14 mouse cellular contexts compared by ENCODE assay signal in the genomic region with DNA sequence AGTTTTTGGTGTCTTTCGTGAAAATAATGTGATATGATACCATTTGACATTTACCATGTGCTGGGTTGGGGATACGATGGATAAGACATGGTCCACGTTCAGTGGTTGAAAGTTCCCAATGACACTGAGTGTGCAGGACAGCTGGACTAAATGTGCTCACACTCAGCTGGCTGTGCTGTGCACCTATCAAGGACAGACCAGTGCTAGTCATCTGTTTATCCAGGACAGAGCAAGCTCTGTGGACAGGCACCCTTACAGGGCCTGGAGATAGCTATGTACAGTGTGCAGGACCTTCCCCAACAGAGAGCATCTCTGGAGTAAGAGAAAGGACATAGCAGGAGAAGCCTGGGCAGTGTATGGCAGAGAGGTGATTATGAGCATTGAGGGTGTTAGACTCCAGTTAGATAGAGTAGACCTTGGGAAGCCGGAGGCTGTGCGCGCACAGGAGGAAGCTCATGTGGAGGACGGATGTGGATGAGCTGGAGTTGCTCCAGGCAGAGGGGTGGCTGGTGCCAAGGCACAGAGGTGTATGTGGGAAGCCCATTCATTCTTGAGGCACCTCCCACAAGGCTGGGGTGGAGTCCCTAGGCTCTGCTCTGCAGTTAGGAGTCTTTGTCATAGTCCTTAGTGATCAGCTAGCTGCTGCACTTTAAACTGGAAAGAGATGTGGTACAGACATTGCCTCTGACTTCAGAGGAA. TPM values are rescaled to one million over a fixed set of nuclear protein-coding genes. Genes with fewer than 3 reads are reported as not detected.
DNase-seq lines count a peak whose midpoint lies in the region; ATAC-seq and TF ChIP-seq lines count a peak whose summit lies in the region.
"Had no signal": no experiment of that assay in that cellular context is flagged by ENCODE, and none has a peak within 500 bp of the region (broad histone marks: within the 10 kb centered on the region; RNA-seq: fewer than 3 reads in every experiment).

No protein-coding gene starts in this region.

- WGBS in kidney, adult 2 months: 73% methylated on average over 7 of the region's 7 CpGs
- WGBS in forebrain, embryonic 16.5 days: 80% methylated on average over 7 of the region's 7 CpGs

- no peak for ATAC-seq in forebrain, embryonic 16.5 days
- ATAC-seq: forebrain, embryonic 14.5 days; midbrain, embryonic 13.5 days had no signal

- H3K4me1 ChIP-seq in kidney, adult 2 months (ENCODE audit: control insufficient read depth, insufficient read depth, low read length): peaks cover 20% of the 10 kb centered on the region
- peaks cover 3% of the 10 kb centered on the region for H3K4me1 ChIP-seq in forebrain, embryonic 16.5 days (replicated peaks; ENCODE audit: control insufficient read depth, insufficient read depth, low read length)

- no peaks in the 10 kb centered on the region for H3K9me3 ChIP-seq in forebrain, embryonic 16.5 days (ENCODE audit: control insufficient read depth, low read length)
- H3K9me3 ChIP-seq: embryonic facial prominence, embryonic 13.5 days; lung, embryonic 15.5 days; midbrain, embryonic 13.5 days; neural tube, embryonic 12.5 days had no signal

- no peak overlapping the region for H3K27ac ChIP-seq in kidney, adult 2 months (ENCODE audit: insufficient read depth, low read depth, low read length)
- no peak overlapping the region for H3K27ac ChIP-seq in forebrain, embryonic 16.5 days (ENCODE audit: low read length)
- H3K27ac ChIP-seq: embryonic facial prominence, embryonic 13.5 days; lung, embryonic 15.5 days; midbrain, embryonic 13.5 days; neural tube, embryonic 12.5 days had no signal

- H3K27me3 ChIP-seq in kidney, adult 2 months (replicated peaks; ENCODE audit: control insufficient read depth, insufficient read depth, low read length): no peaks in the 10 kb centered on the region
- no peaks in the 10 kb centered on the region for H3K27me3 ChIP-seq in forebrain, embryonic 16.5 days (replicated peaks; ENCODE audit: control insufficient read depth, insufficient read depth, low read length)
- H3K27me3 ChIP-seq: embryonic facial prominence, embryonic 13.5 days; lung, embryonic 15.5 days; midbrain, embryonic 13.5 days; neural tube, embryonic 12.5 days had no signal

- no peak overlapping the region for H3K4me2 ChIP-seq in forebrain, embryonic 16.5 days (ENCODE audit: low read length)
- H3K4me2 ChIP-seq: embryonic facial prominence, embryonic 13.5 days; lung, embryonic 15.5 days; midbrain, embryonic 13.5 days; neural tube, embryonic 12.5 days had no signal

- TF ChIP-seq CTCF in kidney, adult 2 months (conservative IDR thresholded peaks at IDR 0.05; ENCODE audit: insufficient read depth, insufficient read length, low read depth, low read length): no peak

- no peaks in the 10 kb centered on the region for H3K36me3 ChIP-seq in kidney, adult 2 months (ENCODE audit: control insufficient read depth, insufficient read depth, low read length)
- H3K36me3 ChIP-seq in forebrain, embryonic 16.5 days (ENCODE audit: control insufficient read depth, insufficient read depth): no peaks in the 10 kb centered on the region
- H3K36me3 ChIP-seq: embryonic facial prominence, embryonic 13.5 days; lung, embryonic 15.5 days; midbrain, embryonic 13.5 days; neural tube, embryonic 12.5 days had no signal

- no peak overlapping the region for H3K9ac ChIP-seq in forebrain, embryonic 16.5 days (replicated peaks; ENCODE audit: low read depth, low read length)
- H3K9ac ChIP-seq: embryonic facial prominence, embryonic 13.5 days; lung, embryonic 15.5 days; midbrain, embryonic 13.5 days; neural tube, embryonic 12.5 days had no signal

- peak; percentile 63 to 82 for DNase-seq in adrenal gland, adult (ENCODE audit: inconsistent age in 2 of 2, low spot score in 1 of 2)
- DNase-seq in adrenal gland, postnatal 4 days (ENCODE audit: low spot score in 2 of 2): no peak
- peak; percentile 60 for DNase-seq in kidney, adult 2 months
- no peak for DNase-seq in kidney, adult 9 months
- peak; percentile 42 for DNase-seq in adrenal gland, postnatal 25 days
- DNase-seq in kidney, postnatal 10 days: peak; percentile 63
- no peak for DNase-seq in thymus, postnatal 0 days (ENCODE audit: low spot score)
- DNase-seq: thymus, adult 18-20 months had no signal

- H3K4me3 ChIP-seq in kidney, adult 2 months (ENCODE audit: insufficient read depth, low read depth, low read length): no peak overlapping the region
- no peak overlapping the region for H3K4me3 ChIP-seq in forebrain, embryonic 16.5 days (replicated peaks; ENCODE audit: low read length)
- H3K4me3 ChIP-seq: embryonic facial prominence, embryonic 13.5 days; lung, embryonic 15.5 days; midbrain, embryonic 13.5 days; neural tube, embryonic 12.5 days had no signal

- no peak for TF ChIP-seq POLR2A in kidney, adult 2 months (IDR thresholded peaks at IDR 0.05; ENCODE audit: low read depth, low read length)

RNA-seq across cellular contexts. Expression of a gene that starts 31.4 kb away (rescaled TPM):
- total RNA-seq in adrenal gland, postnatal 4 days (2021): 10 to 100 TPM; 66.2 to 74.8 TPM
- 14.7 TPM in 2 replicates for polyA plus RNA-seq in kidney, adult 2 months (2012; rRNA removed)
- total RNA-seq in adrenal gland, postnatal 25 days (2021): 55.9 and 73.4 TPM in 2 replicates
- 10.3 and 17.6 TPM in 2 replicates for polyA plus RNA-seq in forebrain, embryonic 16.5 days (2015; fragmentation: Nextera tagmentation; extraction: Ambion mirVana)
- polyA plus RNA-seq in thymus, postnatal 0 days (2015; fragmentation: Nextera tagmentation; extraction: Ambion mirVana): 1.2 and 3.2 TPM in 2 replicates

Comparison
In these comparisons a context has a peak if more than half of its experiments do, and no peak if none do; other contexts are left out.
1. DNase-seq: peak in adrenal gland, adult (2 of 2), kidney, adult 2 months (single experiment), adrenal gland, postnatal 25 days (single experiment) and kidney, postnatal 10 days (single experiment); none in adrenal gland, postnatal 4 days (0 of 2), kidney, adult 9 months (single experiment) and thymus, postnatal 0 days (single experiment).